Mouse (Mus musculus) CD4-positive, CD25-positive, alpha-beta regulatory T cell (primary cell): Measurements from ENCODE around the gene Shc1. TPM values are rescaled to one million over a fixed set of nuclear protein-coding genes. Genes with fewer than 3 reads are reported as not detected.

Source experiments
- polyA plus RNA-seq: library from polyadenylated mRNA; unstranded; fragments of 100-300 nt; shearing (Covaris generic); gene quantifications from one replicate; pipeline ENCODE4 v1.2.1, GENCODE M21; 2017

The Shc1 gene
- polyA plus RNA-seq: 76.8 TPM

DNA sequence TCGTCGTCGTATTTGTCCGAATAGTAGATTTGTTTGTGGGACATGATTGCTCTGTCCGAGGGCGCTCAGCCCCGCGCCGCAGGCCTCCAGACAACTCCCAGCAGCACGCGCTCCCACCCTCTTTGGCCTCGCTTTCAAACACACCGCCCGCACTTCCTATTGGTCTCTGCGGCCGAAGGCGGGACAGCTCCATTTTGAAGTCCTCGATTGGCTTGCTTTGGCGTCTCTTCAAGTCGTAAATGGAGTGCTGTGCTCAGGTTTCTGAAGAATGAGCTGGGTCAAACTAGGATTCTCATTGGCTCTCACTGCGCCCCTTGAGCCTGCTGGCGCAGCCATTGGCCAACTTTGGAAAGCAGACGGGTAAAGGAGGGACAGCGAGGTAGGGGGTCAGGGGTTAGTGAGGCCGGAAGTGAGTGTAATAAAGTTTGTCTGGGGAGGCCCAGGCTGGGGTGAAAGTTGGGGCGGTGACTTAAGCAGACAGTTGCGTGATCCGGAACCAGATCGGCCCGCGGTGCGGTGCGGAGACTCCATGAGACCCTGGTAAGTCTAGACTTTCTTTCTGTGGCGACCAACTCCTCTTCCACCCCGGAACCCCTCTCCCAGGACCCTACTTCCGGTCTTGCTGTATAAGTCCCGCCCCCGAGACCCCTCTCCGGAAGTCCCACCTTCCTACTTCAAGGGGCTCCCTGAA lies at the start of gene Shc1, which contains the start of gene Cks1b:
Shc1 (plus strand) TSS at position 274 of the 691 bp plus-strand sequence.
Cks1b (minus strand) TSS at position 214 of the 691 bp plus-strand sequence.

DNA sequence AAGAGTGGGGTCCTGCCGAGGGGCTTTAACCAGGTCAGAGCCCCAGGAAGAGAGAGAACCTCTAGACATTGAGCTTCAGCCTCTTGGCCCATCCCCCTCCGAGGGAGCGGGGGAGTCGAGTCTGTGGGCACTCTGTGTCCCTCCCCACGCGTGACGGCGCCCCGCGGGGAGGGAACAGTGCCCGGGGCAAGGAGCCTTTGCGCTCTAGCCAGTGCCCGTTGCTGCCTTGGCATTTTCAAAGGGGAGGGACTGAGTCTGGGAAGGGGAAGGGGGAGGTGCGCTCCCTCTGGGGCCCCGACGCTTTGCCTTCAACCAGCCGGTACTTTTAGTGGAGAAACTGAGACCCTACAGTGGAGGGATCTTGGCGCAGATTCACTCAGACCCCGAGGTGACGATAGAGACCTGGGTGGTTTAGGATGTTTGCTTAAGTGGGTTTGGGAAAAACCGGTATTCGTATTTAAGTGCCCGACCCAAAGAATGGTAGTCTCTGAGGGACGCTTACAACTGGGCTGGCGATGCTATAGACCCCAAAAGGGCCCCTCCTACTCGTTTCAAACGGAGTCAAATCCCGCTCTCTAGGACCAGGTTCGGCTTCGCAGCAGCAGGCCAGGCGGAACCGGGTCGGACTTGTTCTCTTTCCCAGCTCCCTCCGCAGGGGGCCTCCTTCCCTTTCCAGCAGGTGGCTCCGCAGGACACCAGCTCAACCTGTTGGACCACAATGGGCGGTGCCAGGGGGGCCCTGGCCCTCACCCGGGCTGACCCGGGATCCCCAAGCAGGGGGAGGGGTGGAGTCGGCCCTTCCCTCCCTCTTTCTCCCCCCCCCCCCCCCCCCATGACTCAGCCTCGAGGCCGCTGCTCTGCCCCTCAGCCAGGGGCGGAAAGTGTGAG lies 24.0 kb upstream of the Shc1 start, which contains the start of gene Zbtb7b:
Zbtb7b (minus strand) TSS at position 771 of the 888 bp plus-strand sequence.

DNA sequence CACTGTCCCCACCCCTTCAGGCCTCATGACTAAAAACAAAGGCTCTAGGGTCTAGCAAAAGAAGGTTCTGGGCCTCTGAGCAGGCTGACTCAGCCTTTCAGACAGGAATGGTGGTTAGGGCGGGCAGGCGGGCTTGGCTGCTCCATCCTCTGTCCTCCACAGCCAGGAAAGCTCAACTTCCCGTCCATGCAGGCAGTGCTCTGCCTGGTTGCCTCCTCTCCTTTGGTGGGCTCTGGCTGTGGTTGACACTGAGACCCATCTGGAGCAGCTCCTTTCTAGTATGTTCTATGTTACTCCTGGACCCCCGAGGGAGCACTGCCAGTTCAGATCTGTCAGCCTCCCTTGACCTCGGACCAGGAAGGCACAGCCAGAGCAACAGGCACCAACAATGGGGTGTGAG lies 15.6 kb upstream of the Shc1 start, which contains the start of gene Lenep:
Lenep (minus strand) TSS at position 101 of the 400 bp plus-strand sequence.

DNA sequence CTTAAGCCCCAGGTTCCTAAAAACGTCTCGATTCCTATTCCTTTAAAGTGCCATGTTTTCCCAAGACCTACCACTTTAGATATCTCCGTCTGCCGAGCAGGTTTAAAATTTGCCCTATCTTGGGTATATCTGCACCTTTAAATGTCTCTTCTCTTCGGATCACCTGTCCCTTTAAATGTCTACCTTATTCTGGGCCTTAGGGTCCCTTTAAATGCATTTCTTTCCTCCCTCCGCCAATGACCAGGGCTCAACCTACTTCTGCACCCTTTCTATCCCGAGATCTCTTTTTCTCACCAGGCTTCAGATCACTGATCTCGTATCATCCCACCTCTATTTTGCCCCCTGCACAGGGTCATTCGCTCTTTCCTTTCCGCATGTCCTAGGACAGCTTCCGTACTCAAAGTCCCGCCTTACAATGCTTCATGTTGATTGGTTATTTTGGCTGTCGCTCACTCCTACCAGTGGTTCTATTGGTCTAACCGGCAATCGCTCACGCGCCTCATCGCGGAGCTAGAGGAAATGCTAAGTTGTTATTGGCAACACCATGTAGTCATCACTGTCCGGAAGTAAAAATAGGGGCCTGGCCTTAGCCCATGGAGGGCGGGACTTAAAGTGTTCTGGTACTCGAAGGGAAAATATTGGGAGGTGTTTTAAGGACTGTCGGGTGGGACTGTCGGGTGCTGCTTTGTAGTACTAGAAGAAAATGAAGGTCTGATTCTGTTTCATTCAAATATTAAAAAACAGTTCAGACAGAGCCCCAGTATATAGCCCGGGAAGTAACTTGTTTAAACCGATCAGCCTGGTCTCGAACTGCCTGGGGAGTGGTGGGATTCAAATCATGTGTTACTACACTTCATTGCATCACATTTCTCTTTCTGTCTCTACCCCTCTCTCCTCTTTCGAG lies 6.5 kb upstream of the Shc1 start, which contains the start of gene Flad1:
Flad1 (minus strand) TSS at position 381 of the 904 bp plus-strand sequence.

DNA sequence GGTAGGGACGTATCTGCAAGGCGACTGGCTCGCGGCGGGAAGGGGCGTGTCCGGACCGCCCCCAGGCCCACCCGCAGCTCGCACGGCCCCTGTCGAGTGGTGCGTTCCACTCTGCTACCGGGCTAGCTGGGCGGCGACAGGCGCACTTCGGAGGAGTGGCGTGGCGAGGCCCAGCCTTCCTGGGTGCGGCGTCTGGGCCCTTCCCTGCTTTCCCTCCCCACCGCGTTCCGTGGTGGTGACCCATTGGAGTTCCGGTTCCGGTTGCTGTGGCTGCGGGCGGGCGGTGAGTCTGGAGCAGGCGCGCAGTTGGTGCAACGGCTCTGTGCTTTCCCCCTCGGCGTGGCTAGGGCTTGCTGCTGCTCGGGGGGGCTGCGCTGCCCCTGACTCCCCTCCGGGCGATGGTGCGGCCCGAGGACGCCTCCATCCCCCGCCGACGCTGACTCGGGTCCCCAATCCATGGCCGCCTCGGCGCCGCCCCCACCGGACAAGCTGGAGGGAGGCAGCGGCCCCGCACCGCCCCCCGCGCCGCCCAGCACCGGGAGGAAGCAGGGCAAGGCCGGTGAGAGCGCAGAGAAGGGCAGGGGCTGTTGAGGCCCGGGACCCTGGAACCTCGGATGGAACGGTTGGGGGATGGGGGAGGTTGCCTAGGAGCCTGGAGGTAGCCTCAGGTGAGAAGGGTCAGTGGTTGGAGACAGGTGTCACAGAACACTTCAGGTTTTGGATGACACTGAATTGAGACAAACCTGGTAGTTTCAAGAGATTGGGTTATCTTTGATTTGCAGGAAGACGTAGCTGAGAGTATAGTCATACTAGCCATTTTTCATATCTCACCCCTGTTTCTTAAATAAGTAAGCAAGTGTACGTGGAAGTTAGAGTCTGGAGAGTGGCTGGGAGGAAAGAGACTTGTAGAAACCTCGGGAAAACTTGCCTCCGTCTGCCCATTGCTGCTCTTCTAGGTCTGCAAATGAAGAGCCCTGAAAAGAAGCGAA lies 12.2 kb downstream of the Shc1 start, which contains the start of gene Pygo2:
Pygo2 (plus strand) TSS at position 44 of the 989 bp plus-strand sequence.

DNA sequence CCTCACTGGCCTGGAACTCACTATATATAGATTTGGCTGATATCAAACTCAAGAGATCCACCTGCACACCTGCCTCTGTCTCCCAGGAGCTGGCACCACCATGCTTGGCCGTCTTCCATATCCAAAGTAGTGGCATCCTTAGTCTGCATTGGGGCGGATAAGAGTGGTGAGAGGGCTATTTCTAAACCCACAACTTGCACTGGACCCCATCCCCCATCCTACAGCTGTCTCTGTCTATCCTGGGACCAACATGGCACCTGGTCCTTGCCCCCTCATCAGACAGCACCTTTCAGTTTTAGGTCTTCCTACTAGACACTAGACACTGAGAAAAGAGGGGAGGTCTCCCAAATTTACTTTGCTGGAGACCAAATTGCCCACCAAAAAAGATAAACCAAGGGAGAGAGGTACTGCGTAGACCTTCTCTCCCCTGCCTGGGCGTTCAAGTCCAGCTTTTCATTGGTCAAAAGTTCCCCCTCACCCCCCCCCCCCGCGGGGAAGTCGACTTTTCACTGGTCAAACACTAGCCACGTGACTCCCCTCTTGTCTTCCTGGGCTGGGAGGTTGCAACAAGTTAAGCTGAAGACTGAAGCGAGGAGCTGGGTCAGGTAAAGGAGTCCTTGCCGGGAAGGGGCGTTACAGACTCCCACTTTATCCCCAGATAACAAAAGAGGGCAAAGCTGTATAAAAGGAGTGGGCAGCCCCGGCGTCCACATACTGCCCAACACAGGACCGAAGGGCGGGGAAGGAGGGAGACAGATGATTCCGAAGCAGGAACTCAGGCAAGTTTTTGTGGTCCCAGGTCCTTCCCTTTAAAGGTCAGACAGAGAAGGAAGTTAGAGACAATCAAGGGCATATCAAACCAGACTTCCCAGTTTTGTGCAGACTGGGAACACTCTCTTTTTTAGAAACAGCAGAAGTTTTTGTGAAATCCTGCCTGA lies 18.2 kb downstream of the Shc1 start, which contains the start of gene Pbxip1:
Pbxip1 (plus strand) TSS at position 531 of the 938 bp plus-strand sequence.

DNA sequence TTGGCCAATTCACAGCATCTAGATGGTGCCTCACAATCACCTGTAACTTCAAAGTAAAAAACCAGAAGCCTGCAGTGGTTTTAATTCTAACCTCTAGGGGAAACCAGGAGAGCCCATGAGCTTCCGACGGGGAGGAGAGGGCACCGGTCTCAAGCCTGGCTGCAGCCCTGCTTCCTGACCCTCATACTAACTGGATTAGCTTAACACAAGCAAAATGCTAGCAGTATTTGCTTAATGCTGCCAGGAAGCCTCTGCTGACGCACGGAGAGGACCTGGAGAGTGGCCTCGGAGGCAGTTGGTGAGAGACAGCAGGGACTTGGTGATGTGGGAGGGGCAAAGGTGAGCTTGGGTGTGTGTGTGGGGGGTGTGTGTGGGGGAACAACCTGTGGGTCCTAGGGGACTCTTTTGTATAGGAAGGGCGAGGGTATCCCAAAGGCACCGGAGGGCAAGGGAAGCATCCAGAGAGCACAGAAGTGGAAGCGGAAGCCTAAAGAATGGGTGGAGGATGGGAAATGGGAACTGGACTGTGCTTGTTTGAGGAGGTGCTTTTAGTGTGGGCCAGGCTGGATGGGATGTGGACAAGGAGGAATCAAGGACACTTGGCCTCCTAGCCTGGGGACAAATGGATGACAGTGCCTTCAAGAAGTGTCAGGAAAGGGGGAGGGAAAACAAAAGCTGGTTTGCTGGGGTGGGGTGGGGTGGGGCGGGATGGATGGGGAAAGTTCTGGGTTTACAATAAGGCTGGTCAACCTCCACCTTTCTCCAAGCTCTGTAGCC lies 36.3 kb downstream of the Shc1 start, which contains the start of gene Pmvk:
Pmvk (plus strand) TSS at position 141 of the 777 bp plus-strand sequence.

Other genes with a start within 250 kb of the Shc1 start
- gene Scamp3, start 241.0 kb upstream of the Shc1 start, polyA plus RNA-seq: 268 TPM
- 236 TPM for gene Fam189b, start 235.3 kb upstream of the Shc1 start, polyA plus RNA-seq
- 119 TPM for gene Gba, start 215.5 kb upstream of the Shc1 start, polyA plus RNA-seq
- 2.0 TPM for gene Thbs3, start 203.3 kb upstream of the Shc1 start, polyA plus RNA-seq
- 132 TPM for gene Mtx1, start 191.4 kb upstream of the Shc1 start, polyA plus RNA-seq
- 1.1 TPM for gene Muc1, start 189.4 kb upstream of the Shc1 start, polyA plus RNA-seq
- gene Krtcap2, start 172.5 kb upstream of the Shc1 start, polyA plus RNA-seq: 217 TPM
- gene Trim46, start 172.1 kb upstream of the Shc1 start, polyA plus RNA-seq: 3.1 TPM
- gene Dpm3, start 159.1 kb upstream of the Shc1 start, polyA plus RNA-seq: 98.5 TPM
- 270 TPM for gene Slc50a1, start 147.9 kb upstream of the Shc1 start, polyA plus RNA-seq
- gene Efna1, start 137.3 kb upstream of the Shc1 start, polyA plus RNA-seq: not detected
- not detected for gene Efna3, start 95.5 kb upstream of the Shc1 start, polyA plus RNA-seq
- gene Efna4, start 80.4 kb upstream of the Shc1 start, polyA plus RNA-seq: 0.55 TPM
- 18.3 TPM for gene Adam15, start 68.4 kb upstream of the Shc1 start, polyA plus RNA-seq
- 0.36 TPM for gene Dcst2, start 56.5 kb upstream of the Shc1 start, polyA plus RNA-seq
- gene Dcst1, start 53.2 kb upstream of the Shc1 start, polyA plus RNA-seq: 0.45 TPM
- gene Zbtb7b, start 23.7 kb upstream of the Shc1 start, polyA plus RNA-seq: 53.9 TPM
- gene Lenep, start 15.7 kb upstream of the Shc1 start, polyA plus RNA-seq: not detected
- gene Flad1, start 6.6 kb upstream of the Shc1 start, polyA plus RNA-seq: 54.2 TPM
- gene Cks1b, start 60 bp upstream of the Shc1 start, polyA plus RNA-seq: 20.0 TPM
- gene Pygo2, start 11.8 kb downstream of the Shc1 start, polyA plus RNA-seq: 69.6 TPM
- 110 TPM for gene Pbxip1, start 18.3 kb downstream of the Shc1 start, polyA plus RNA-seq
- gene Pmvk, start 36.1 kb downstream of the Shc1 start, polyA plus RNA-seq: 16.8 TPM
- gene Kcnn3, start 101.7 kb downstream of the Shc1 start, polyA plus RNA-seq: not detected